Mouse (Mus musculus) spleen, adult 2 months (tissue): ENCODE data around the gene Tax1bp1.

Experiments used
- CTCF ChIP-seq: fragments of 200-500 bp; IDR thresholded peaks from 2 replicates; pipeline ENCODE4 v1.5.1; 2011; ENCODE audit warnings: mild to moderate bottlenecking, inconsistent platforms; ENCODE audit not compliant: insufficient read depth, insufficient read length, insufficient replicate concordance; ENCODE audit errors: extremely low read depth
- POLR2A ChIP-seq: fragments of 200-500 bp; IDR thresholded peaks from 2 replicates; pipeline ENCODE4 v1.6.1; 2011; ENCODE audit warnings: low read depth, low read length, inconsistent platforms

DNA sequence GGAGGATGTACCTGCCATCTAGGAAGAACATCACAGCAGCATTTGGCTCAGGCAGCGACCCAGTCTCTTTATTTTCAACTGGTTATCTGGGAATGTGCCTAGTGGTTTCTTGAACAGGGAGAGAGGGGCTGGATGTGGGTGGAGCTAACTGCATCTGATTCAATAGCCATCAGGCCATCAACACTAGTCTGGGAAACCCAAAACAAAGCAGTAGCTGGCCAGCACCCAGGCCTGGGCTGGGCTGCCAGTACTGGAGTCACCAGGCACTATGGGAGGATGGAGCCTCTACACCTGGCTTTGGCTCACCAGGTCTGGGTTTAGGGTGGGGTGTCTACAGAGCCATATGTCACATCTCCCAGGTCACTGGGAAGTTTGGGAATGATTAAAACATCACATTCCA, 83.2 kb downstream of the Tax1bp1 start:
- TF ChIP-seq CTCF (no peak), POLR2A (no peak)
